ENCODE assay signal across 19 mouse cellular contexts in genomic region chr11:30154980-30155379, GRCm38 (mm10).
DNase-seq lines count a peak whose midpoint lies in the region; ATAC-seq lines count a peak whose summit lies in the region.
"Had no signal": no experiment of that assay in that cellular context is flagged by ENCODE, and none has a peak within 500 bp of the region (broad histone marks: within the 10 kb centered on the region; RNA-seq: fewer than 3 reads in every experiment).

No protein-coding gene starts in this region.

- H3K27ac ChIP-seq in heart, embryonic 13.5 days (replicated peaks) = peak overlapping the region; percentile 68
- no peak overlapping the region for H3K27ac ChIP-seq in liver, embryonic 11.5 days (ENCODE audit: low read depth, low read length)
- H3K27ac ChIP-seq: embryonic facial prominence, embryonic 13.5 days; forebrain, embryonic 12.5 days; hindbrain, embryonic 10.5 days; hindbrain, embryonic 14.5 days; intestine, embryonic 15.5 days had no signal

- no peak overlapping the region for H3K9ac ChIP-seq in heart, embryonic 13.5 days
- H3K9ac ChIP-seq in liver, embryonic 11.5 days (ENCODE audit: low read depth, low read length) = no peak overlapping the region
- H3K9ac ChIP-seq: embryonic facial prominence, embryonic 13.5 days; forebrain, embryonic 12.5 days; hindbrain, embryonic 14.5 days; intestine, embryonic 15.5 days had no signal

- peaks cover 80% of the 10 kb centered on the region for H3K4me1 ChIP-seq in heart, embryonic 13.5 days
- peaks cover 24% of the 10 kb centered on the region for H3K4me1 ChIP-seq in liver, embryonic 11.5 days (replicated peaks; ENCODE audit: control insufficient read depth, insufficient read depth, low read length)

- H3K9me3 ChIP-seq in heart, embryonic 13.5 days = no peaks in the 10 kb centered on the region
- no peaks in the 10 kb centered on the region for H3K9me3 ChIP-seq in liver, embryonic 11.5 days (ENCODE audit: control insufficient read depth, low read length)
- H3K9me3 ChIP-seq: embryonic facial prominence, embryonic 13.5 days; forebrain, embryonic 12.5 days; hindbrain, embryonic 10.5 days; intestine, embryonic 15.5 days had no signal

- DNase-seq in heart, adult 8-10 months (ENCODE audit: low spot score) = no peak
- DNase-seq in liver, embryonic 11.5 days (ENCODE audit: low spot score) = no peak
- no peak for DNase-seq in liver
- DNase-seq in MEL-GATA-1-ER (ENCODE audit: extremely low read depth, low read depth) = peak; percentile 23
- no peak for DNase-seq in spleen, postnatal 4 days (ENCODE audit: low spot score in 2 of 2)
- DNase-seq: adrenal gland, adult 2 months; adrenal gland, postnatal 25 days; cerebellum, adult 18-20 months; cerebellum, adult 9-11 months; cerebellum, postnatal 36 days; gastrocnemius, postnatal 25 days; kidney, adult 18-20 months had no signal

- ATAC-seq in heart, embryonic 13.5 days (ENCODE audit: extremely low read depth, insufficient number of reproducible peaks, low FRiP score, low TSS enrichment) = no peak
- peak; percentile 32; the same call in 1 of the 2 replicates for ATAC-seq in liver, embryonic 11.5 days (replicated peaks; ENCODE audit: low FRiP score)
- ATAC-seq: forebrain, embryonic 16.5 days; intestine, embryonic 15.5 days had no signal

- no peak overlapping the region for H3K4me2 ChIP-seq in heart, embryonic 13.5 days
- no peak overlapping the region for H3K4me2 ChIP-seq in liver, embryonic 11.5 days
- H3K4me2 ChIP-seq: embryonic facial prominence, embryonic 13.5 days; forebrain, embryonic 12.5 days; hindbrain, embryonic 14.5 days; intestine, embryonic 15.5 days had no signal

- H3K27me3 ChIP-seq in heart, embryonic 13.5 days (replicated peaks) = no peaks in the 10 kb centered on the region
- H3K27me3 ChIP-seq in liver, embryonic 11.5 days (replicated peaks; ENCODE audit: control insufficient read depth, insufficient read depth, low read length) = no peaks in the 10 kb centered on the region
- H3K27me3 ChIP-seq: embryonic facial prominence, embryonic 13.5 days; forebrain, embryonic 12.5 days; intestine, embryonic 15.5 days had no signal

- H3K36me3 ChIP-seq in heart, embryonic 13.5 days = peaks cover 75% of the 10 kb centered on the region
- H3K36me3 ChIP-seq in liver, embryonic 11.5 days (ENCODE audit: control insufficient read depth, insufficient read depth, low read length) = peaks cover 8% of the 10 kb centered on the region

- 26% methylated on average over 2 of the region's 2 CpGs for WGBS in heart, embryonic 13.5 days
- WGBS in liver, embryonic 11.5 days = 28% methylated on average over 2 of the region's 2 CpGs

- no peak overlapping the region for H3K4me3 ChIP-seq in heart, embryonic 13.5 days
- H3K4me3 ChIP-seq in liver, embryonic 11.5 days (ENCODE audit: low read depth, low read length) = no peak overlapping the region
- H3K4me3 ChIP-seq: embryonic facial prominence, embryonic 13.5 days; forebrain, embryonic 12.5 days; hindbrain, embryonic 10.5 days; intestine, embryonic 15.5 days had no signal
